Mouse (Mus musculus): ENCODE data around the gene Gipc2.

The Gipc2 gene

GRCm38 (mm10) chr3:152119987-152120386 lies 46.0 kb downstream of the Gipc2 start:
- DNase-seq (ENCODE audit: low read depth, low spot score): no peak

GRCm38 (mm10) chr3:152117941-152118340 lies 48.1 kb downstream of the Gipc2 start:
- DNase-seq (ENCODE audit: low read depth, low spot score): no peak

GRCm38 (mm10) chr3:152116140-152116539 lies 49.9 kb downstream of the Gipc2 start:
- no peak for DNase-seq (ENCODE audit: low read depth, low spot score)

GRCm38 (mm10) chr3:152114786-152115185 lies 51.2 kb downstream of the Gipc2 start:
- DNase-seq (ENCODE audit: low read depth, low spot score): peak; percentile 61

- DNase-seq (ENCODE audit: low read depth, low spot score): no peak
Measured at GRCm38 (mm10) chr3:152114222-152114621, 51.8 kb downstream of the Gipc2 start.

- no peak for DNase-seq (ENCODE audit: low read depth, low spot score)
Measured at GRCm38 (mm10) chr3:152113496-152113895, 52.5 kb downstream of the Gipc2 start.

GRCm38 (mm10) chr3:152112664-152113063 lies 53.4 kb downstream of the Gipc2 start:
- no peak for DNase-seq (ENCODE audit: low read depth, low spot score)

GRCm38 (mm10) chr3:152111482-152111881 lies 54.5 kb downstream of the Gipc2 start:
- DNase-seq (ENCODE audit: low read depth, low spot score): no peak

GRCm38 (mm10) chr3:152111081-152111480 lies 54.9 kb downstream of the Gipc2 start:
- peak; percentile 61 for DNase-seq (ENCODE audit: low read depth, low spot score)

- no peak for DNase-seq (ENCODE audit: low read depth, low spot score)
Measured at GRCm38 (mm10) chr3:152109260-152109587, 56.8 kb downstream of the Gipc2 start.

GRCm38 (mm10) chr3:152108560-152109259 lies 57.3 kb downstream of the Gipc2 start:
- no peak for DNase-seq (ENCODE audit: low read depth, low spot score)

- no peak for DNase-seq (ENCODE audit: low read depth, low spot score)
Measured at GRCm38 (mm10) chr3:152108003-152108395, 58.0 kb downstream of the Gipc2 start.

GRCm38 (mm10) chr3:152107149-152108002 lies 58.7 kb downstream of the Gipc2 start:
- DNase-seq (ENCODE audit: low read depth, low spot score): no peak

- no peak for DNase-seq (ENCODE audit: low read depth, low spot score)
Measured at GRCm38 (mm10) chr3:152106225-152107148, 59.5 kb downstream of the Gipc2 start.

GRCm38 (mm10) chr3:152105341-152105740 lies 60.7 kb downstream of the Gipc2 start:
- DNase-seq (ENCODE audit: low read depth, low spot score): peak; percentile 63

- DNase-seq (ENCODE audit: low read depth, low spot score): no peak
Measured at GRCm38 (mm10) chr3:152103381-152103780, 62.6 kb downstream of the Gipc2 start.

GRCm38 (mm10) chr3:152101459-152101858 lies 64.6 kb downstream of the Gipc2 start:
- DNase-seq (ENCODE audit: low read depth, low spot score): no peak

- no peak for DNase-seq (ENCODE audit: low read depth, low spot score)
Measured at GRCm38 (mm10) chr3:152100119-152100818, 65.8 kb downstream of the Gipc2 start.

- no peak for DNase-seq (ENCODE audit: low read depth, low spot score)
Measured at GRCm38 (mm10) chr3:152095030-152095429, 71.0 kb downstream of the Gipc2 start.

- no peak for DNase-seq (ENCODE audit: low read depth, low spot score)
Measured at GRCm38 (mm10) chr3:152092385-152093057, 73.5 kb downstream of the Gipc2 start.

GRCm38 (mm10) chr3:152089178-152089577 lies 76.9 kb downstream of the Gipc2 start:
- no peak for DNase-seq (ENCODE audit: low read depth, low spot score)

Data from embryo, embryonic 11.5 days (tissue).